Mouse (Mus musculus) lung, postnatal 14 days (tissue): ENCODE data around the gene Tfb1m.

Experiments
- DNase-seq: peaks from one replicate; pipeline ENCODE4 v3.0.0; 2021

Gene Tfb1m

DNA sequence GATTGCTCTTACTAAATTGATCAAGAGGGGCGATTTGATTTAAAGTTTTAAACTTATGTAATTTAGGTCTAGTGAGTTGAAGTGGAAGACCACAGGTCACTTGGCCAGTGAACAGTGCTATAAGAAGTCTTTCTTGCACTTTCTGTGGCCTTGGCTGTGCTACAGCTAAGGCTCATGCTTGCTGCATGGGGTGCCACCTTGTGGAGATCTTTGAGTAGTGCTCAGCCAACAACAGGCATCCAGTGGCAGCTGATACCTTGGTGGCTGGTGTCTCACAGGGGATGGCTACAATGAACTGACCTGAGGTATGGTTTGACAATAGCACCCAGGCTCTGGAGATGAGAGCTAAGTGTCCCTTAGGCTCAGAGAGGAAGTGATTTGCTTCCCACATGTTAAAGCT is 47.7 kb downstream of the Tfb1m start:
- peak; percentile 61 for DNase-seq

DNA sequence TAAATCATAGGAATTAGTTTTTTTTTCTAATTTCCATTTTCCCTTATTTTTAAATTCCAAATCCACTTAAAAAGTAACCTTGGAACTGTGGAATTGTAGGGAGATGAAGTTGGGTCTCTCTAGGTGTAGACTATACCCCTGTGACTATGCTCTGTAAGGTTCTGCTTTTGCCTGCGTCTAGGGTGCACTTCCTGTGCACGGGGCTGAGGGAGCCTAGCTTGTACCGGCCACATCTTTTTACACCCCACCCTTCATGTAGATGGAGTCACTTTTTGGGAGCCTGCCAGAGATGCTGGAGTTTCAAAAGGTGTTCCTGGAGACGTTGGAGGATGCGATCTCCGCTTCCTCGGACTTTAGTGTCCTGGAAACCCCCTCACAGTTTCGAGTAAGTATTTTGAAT is 51.1 kb downstream of the Tfb1m start:
- no peak for DNase-seq

DNA sequence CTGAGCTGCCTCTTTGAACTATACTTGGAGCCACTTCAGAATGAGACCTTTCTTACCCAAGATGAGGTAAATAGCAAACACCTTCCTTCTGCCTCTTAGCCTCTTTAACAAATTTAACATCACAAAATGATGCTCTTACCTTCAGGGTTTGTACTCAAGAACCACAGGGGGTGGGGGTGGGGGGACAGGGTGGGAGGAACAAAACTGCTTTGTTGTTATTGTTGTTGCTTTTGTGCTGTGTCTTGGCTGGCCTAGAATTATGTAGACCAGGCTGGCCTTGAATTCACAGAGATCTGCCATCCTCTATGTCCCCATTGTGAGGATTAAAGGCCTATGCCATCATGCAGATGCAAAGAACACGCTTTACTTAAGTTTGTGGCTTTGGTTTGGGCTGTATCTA is 51.9 kb downstream of the Tfb1m start:
- DNase-seq: no peak

DNA sequence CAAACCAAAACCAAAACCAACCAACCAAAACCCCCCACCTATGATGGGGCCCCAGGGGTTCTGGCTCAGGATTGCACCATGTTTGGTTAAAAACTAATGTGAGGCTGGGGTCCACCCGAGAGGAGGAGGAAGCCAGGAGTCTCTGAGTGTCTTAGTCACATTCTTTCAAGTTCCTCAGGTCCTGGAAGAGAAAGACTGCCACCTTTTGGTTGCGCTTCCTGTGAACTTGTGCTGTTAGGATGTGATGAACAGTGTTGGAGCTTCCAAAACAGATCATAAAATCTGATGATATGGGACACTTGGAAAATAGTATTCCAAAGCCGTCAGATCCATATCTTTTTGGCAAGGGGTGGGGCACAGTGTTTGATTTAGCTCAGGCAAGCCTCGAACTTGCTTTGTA is 56.6 kb downstream of the Tfb1m start:
- no peak for DNase-seq

DNA sequence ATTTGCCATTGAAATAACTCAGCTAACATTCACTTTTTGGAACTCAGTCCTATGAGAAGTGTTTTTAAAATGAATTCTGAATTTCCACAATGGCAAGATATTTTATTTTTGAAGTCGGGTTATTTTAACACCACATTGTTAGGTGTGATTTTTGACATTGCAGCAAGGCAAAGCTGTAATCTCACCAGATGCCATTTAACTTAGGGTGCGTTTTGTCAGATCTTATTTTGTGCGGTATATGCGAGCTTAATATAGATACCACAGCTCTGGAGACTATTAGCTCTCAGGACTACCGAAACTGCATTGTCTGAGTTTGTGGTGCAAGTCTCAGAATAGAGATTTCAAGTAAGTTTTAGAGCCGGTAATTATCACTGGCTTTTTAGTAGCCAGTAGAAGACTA is 57.5 kb downstream of the Tfb1m start:
- DNase-seq: no peak

DNA sequence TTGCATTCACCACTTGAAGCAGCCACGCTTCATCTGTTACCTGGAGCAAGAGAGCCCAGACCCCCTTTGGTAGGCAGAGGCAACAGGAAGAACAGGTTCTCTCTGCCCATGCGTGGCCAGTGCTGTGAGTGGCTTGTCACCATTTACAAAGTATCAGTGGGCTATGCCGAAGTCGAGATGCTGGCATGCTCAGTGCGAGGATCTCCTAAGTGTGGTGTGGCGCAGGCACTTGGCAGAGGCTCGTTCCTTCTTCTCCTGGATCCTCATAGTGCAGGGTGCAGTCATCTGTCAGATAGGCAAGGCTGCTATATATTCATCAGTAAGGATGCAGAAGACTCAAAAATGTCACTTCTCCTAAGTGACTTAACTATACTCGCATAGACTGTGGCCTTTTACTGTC is 58.1 kb downstream of the Tfb1m start:
- no peak for DNase-seq

DNA sequence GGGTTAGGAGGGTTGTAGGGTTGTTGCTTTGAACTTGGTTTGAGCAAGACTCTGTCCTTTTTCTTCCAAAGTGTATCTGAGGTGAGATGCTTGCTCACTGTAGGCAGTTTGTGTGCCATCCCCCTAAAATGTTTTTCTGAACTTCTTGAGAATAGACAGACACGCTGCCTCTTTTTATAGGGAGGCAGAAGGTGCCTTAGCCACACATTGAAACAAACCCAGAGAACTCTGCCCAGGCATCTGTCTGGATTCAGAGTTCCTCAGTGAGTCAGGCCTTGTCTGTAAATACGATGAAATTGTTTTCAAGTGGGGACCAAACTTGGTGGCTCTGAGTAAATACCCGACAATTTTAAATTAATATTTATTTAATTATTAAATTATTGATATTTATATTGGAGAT is 59.0 kb downstream of the Tfb1m start:
- DNase-seq: no peak

DNA sequence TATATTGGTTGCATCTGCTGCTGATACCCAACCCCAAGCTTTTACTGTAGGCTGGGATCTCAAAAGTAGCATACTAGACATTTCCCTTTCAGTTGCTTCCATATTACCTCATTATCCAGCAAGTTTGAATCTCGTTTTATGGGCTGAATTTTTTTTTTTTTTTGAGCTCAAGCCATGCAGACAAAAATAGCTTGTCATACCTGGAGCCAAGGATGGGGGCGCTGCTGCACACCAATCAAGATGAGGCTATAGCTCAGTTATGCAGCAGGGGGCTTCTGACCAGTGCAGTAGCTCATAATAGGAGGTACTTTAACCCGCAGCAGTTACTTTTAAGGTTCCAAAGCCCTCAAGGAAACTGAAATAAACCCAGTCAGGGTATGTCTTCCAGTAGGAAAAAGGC is 59.5 kb downstream of the Tfb1m start:
- peak; percentile 34 for DNase-seq

DNA sequence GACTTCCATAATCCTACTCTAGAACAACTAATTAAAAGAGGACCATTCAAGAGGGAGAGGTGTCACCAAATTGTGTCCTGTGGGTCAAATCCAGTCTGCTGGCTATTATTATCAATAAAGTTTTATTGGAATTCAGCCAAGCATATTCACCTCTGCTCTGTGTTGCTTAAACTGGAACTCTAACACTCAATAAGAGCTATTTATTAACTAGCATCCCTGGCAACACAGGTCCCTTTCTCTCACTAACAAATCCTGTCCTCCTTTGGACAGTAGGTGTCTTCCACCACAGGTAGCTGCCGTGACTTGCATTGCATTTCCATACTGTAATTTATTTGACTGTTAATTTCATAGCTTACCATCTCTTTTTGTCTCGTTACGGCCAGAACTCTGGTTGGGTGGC is 61.5 kb downstream of the Tfb1m start:
- DNase-seq: no peak

DNA sequence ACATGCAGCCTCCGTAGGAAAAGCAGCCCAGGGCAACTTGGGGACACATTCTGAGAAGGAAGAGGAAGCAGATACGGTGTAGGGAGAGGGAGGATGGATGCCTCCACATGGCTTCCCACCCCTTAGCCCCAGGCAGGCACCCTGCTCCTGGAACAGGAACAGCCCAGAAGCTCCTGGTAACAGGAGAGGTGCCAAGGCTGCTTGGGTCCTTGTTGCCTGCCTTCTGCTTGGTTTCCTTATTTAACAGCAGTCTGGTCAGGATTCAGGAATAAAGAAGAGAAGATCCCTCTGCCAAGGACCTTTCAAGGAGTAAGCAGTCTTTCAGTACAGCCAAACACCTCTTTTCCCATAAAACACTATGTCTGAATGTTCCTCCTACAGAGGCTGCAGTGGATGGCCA is 62.0 kb downstream of the Tfb1m start:
- no peak for DNase-seq

DNA sequence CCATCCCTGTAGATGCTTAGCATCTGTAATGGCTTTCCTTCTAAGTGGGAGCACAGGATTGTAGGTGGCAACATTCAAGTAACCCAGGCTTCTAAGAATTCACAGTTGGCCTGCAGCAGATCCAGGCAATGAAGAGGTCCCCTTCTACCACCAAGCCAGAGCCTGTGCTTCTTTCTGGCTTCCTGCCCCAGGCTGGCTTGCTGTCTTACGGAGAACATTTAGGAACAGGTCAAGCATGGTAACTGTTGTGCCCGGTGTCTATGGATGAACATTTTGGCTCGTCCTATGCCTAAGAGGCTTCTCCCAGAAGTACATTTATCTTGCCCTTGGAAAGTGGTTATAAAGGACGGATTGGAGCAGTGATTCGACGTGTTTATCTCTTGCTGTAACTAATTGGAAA is 65.9 kb downstream of the Tfb1m start:
- no peak for DNase-seq

DNA sequence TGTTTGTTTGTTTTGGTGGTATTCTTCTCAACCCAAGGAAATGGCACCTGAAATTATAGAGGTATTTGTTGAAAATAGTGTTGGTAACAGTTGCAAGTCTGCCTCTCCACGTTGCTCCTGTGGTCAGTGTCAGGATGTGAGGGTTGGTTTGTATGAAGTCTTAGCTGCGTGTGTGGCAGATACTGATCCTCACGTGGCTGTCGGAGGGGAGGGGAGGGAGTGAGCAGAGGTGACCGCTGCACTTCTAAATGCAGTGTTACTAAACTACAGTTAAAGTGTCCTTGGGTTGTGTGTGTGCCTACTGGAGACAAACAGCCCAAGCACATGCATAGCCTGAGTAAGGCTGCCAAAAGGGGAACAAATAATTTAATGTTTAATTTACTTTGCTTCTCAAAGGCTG is 66.5 kb downstream of the Tfb1m start:
- no peak for DNase-seq

DNA sequence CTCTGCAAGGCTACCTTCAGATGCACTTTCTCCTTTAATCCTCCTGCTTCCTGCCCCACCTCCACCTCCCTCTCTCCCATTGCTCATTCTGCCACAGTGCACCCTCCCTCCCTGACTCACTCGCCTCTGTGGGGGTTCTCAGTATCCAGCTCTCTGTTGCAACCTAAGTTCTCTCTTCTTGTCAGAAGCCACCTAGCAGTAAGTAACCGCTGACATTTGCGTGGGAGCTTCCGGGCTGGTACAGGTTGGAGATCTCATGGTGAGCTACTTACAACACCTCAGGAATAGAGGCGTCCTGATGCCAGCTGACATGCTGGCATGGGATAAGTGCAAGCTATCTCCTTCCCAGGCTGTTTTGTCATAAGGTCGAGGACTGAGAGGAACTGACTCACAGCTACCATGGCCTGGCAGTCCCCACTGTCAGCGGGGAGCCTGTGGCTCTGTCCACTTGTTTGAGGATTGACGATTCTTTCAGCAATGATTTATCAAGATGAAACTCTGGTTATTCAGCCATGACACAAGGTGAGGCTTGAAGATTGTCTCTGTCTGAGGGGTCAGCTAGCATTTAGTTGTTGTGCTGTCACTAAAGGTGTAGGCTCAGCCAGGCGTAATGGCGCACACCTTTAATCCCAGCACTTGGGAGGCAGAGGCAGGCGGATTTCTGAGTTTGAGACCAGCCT is 67.2 kb downstream of the Tfb1m start:
- no peak for DNase-seq

DNA sequence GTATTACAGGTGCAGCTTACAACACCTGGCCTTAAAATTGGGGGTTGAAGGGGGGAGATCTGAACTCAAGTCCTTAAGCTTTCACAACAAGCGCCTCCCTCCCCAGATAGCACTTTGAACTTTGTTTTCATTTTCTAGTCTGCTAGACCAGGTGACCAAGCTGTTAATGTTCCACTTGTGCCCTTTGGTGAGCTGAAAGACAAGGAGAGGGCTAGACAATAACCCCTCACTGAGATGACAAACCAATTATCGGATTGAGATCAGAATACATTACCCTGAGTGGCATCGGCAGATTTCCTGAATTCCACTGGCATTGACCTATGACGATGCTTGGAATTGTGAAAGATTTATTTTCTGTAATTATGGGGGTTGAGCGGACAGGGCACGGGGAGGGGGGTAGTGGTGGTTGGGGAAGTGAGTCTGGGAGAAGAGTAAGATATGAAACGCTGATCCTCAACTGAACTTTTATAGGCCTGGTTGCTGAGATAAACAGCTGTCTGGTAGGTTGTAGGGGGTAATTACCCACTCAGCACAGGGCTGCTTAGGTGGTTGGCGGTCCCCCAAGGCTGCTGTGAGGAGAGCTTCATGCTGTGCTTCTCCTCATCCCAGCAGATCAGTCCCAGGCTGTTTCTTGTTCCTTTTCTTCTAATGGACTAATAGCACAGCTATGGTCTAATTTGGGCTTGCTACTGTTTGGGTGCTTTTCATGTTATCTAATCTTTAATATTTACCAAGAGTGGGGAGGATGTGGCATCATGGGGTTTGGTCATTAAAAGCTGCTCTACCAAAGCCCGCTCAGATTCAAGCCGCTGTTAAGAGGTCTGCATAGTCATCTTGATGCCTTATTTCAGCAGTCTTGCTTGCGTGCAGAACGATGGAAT is 69.6 kb downstream of the Tfb1m start:
- DNase-seq: no peak

DNA sequence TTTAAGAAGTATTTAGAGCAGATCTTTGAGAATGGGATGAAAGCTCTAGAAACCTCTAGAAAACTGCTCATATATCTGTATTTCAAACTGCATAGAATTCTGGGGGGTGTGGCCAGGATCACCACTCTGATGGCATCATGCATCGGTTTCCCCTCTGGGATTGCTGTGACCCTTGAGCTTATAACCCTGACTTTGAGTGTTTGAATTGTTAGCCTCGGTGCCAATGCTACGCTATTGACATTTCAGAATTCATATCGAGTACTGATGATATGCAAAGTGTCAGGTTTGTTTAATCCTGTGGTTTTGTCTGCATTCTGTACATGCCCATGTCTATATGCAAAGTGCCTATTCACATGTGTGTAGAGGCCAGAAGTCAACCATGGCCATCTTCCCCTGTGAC is 70.4 kb downstream of the Tfb1m start:
- no peak for DNase-seq

DNA sequence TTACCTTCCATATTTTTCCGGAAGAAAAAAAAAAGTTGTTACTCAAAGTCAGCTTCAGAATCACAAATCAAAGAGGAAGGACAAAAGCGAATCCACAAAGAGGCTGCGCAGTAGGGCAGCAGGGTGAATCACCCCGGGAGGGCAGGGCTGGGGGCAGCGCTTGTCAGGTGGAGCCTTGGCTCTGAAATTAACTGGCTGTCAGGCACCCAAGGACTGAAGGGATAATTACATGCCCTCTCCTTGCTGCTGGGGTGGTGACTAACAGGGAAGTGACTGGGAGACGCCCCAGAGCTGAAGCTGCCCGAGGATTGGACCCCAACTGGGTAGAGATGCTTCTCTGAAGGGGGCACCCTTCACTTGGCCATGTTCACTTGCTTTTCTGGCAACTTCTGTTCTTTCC is 71.7 kb downstream of the Tfb1m start:
- no peak for DNase-seq

DNA sequence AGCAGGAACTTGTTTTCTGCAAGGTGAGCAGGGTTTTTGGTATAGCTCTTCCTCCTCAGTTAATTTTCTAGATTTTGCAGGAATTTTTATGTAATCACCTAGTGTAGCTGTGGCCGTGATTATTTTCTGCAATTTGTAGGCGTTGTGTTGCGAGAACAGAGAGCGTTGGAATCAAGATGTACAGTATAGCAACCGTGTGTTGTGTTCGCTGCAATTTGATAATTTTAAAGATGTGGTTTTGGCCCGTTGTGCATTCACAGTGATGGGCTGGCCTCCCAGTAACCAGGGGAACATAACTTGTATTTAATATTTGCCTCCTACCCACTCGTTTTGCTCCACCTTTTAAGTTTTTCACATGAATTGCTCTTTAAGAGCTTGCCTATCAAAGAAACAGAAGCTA is 74.5 kb downstream of the Tfb1m start:
- DNase-seq: no peak

DNA sequence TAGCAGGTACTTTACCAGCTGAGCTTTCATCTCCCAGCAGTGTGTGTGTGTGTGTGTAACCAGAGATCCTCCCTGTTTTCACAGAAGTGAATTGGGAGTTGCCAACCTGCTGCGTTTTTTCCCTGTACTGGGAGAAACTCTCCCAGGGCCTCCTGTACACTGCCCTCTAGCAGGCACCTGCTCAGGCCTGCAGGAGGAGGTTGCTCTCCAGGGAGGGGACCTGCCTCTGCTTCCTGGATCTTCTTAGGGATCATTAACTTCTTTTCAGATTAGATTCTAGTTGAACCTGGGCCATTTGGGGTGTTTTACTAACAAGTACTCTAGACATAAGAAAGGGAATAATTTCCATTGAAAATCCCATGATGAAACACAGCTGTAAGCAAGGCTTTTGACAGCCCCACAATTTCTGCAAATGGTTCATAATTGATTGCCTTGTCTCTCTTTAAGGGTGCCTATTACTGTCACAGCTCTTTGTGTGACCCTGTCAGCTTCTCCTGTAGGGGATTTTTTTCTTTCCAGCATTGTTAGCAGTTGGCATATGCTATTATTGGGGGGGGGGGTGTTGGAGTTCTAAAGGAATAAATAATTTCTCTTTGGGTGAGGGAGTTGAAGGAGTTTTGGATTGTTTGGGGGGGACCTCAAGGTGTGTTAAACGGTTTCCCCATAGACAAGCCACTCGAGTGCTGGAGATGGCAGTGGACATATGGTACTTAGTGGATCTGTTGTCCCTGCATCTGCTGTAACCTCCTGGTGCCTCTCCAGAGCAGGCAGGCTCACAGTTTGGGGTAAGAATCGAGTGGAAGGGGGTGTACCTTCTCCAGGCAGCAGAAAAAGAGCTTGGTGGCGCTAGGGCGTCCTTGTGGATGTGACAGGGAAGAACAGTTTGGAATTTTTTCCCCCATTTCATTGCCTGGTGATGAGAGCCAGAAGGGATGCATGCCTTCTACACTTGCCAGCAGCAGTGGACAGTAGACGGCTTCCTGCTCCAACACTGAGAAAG is 75.7 kb downstream of the Tfb1m start:
- DNase-seq: no peak

DNA sequence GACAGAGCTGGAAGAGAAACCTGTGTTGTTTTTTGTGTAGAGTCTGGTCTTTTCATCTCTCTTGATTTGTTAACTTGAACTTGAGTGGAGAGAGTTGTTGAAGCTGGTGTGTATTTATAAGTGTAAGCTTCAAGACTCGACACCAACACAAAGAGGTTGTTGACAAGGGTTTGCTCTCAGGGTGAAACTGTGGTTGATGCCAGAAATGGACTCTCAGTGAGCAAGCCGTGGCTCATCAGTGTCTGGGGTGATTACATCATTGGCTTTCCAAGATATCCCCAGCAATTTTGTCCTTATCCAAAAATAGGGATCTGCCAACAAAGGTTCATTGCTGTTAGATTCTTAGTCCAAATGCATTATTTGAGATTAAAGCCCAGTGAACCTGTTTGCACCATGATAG is 81.0 kb downstream of the Tfb1m start:
- DNase-seq: no peak

DNA sequence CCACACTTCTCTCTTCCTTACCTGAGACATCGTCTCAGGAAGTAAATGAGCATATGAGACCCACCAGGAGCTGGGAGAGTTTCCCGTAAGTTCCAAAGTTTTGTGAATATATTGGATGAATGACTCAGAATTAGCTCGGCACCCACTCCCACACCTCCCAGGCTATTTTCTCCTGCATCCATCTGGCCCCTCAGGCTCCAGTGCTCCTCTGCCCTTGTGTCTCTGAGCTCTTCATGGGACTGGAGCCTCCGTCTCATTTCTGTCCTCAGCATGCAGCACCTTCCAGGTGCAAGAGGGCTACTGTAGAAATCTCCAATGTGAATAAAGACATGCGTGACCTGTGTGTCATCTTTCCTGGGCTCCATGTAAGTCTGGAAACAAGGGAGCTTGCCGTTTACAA is 85.6 kb downstream of the Tfb1m start:
- DNase-seq: no peak
